Mouse (Mus musculus): ENCODE data around the gene Btbd9.

- TF ChIP-seq CTCF (IDR thresholded peaks at IDR 0.05; ENCODE audit: borderline replicate concordance, insufficient read depth, low read depth, low read length) (no peak), POLR2A (IDR thresholded peaks at IDR 0.05; ENCODE audit: borderline replicate concordance, insufficient read depth, low read length) (no peak)
These were observed 2.1 kb downstream of the Btbd9 start for GRCm38 (mm10) chr17:30573990-30574782.
